Mouse (Mus musculus) liver, embryonic 14.5 days (tissue): ENCODE results near the gene Ankrd11.

ENCODE experiments used
- CTCF ChIP-seq: IDR thresholded peaks from 2 replicates; pipeline ENCODE4 v1.5.1; 2016; ENCODE audit warnings: antibody characterized with exemption, low read depth, control low read depth
- EP300 ChIP-seq: IDR thresholded peaks from 2 replicates; pipeline ENCODE4 v1.6.1; 2016; ENCODE audit warnings: antibody characterized with exemption, low read depth

DNA sequence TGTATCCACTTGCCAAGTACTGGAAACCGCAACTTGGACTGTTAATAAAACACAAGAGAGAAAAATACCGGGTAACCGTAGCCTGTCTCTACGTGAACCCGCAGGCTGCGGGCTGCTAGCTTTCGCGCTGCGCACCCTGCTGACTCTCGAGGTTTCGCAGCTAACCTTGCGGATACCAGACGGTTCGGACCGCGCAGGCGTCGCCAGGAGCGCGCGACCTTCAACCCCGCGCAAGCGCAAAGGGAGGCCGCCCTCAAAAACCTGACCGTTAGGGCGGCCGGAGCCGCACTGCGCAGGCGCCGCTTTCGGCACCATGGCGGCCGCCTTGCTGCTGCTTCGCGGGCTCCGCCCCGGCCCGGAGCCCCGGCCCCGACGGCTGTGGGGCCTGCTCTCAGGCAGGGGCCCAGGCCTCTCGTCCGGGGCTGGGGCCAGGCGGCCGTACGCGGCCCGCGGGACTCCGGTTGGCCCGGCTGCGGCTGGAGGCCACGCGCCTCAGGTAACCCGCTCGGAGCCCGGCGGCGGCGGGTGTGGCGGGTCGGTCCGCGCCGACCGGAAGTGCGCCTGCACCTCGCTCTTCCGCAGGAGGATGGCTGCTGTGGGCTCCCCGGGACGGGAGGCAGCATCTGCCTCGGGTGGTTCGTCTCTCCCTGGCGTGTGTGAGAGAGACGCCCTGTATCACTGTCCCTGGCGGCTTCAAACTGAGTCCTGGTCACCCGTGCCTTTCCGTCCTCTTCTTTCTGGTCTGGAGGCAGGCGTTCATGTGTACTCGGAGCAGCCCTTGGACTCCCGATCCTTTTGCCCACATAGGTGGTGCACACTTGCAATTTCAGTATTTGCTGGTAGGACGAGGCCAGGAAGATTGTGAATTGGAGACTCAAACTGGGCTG is 23.4 kb upstream of the Ankrd11 start:
- TF ChIP-seq CTCF (peak; percentile 75), EP300 (no peak)
